Mouse (Mus musculus) bone marrow, adult 2 months (tissue): ENCODE data around the gene Mocs1. TPM values are rescaled to one million over a fixed set of nuclear protein-coding genes. Genes with fewer than 3 reads are reported as not detected.
"Not testable (repeated sequence)": the region's sequence is repeated elsewhere in the genome, so short reads cannot be mapped to it uniquely, and the experiment has no call there.

ENCODE experiments used
- H3K27ac ChIP-seq: fragments of 200-500 bp; 2 replicates; pipeline ENCODE4 v1.5.1; 2012; ENCODE audit warnings: low read depth, mild to moderate bottlenecking, control low read depth, inconsistent platforms, low read length; ENCODE audit not compliant: control insufficient read depth, poor library complexity, insufficient read depth
- H3K4me1 ChIP-seq: fragments of 200-500 bp; 2 replicates; pipeline ENCODE4 v1.6.1; 2011; ENCODE audit warnings: low read length; ENCODE audit not compliant: control insufficient read depth, insufficient read depth
- H3K4me3 ChIP-seq: fragments of 200-500 bp; replicated peaks from 2 replicates; pipeline ENCODE3; 2011; ENCODE audit warnings: mild to moderate bottlenecking, low read depth, low read length, control low read depth; ENCODE audit not compliant: control insufficient read depth
- CTCF ChIP-seq: fragments of 200-500 bp; IDR thresholded peaks from 2 replicates; pipeline ENCODE4 v1.5.1; 2011; ENCODE audit warnings: low read length, control low read depth; ENCODE audit not compliant: control insufficient read depth, insufficient read depth
- POLR2A ChIP-seq: fragments of 200-500 bp; IDR thresholded peaks from 2 replicates; pipeline ENCODE4 v1.6.1; 2011; ENCODE audit warnings: low read depth, mild to moderate bottlenecking, control low read depth, low read length, borderline replicate concordance; ENCODE audit not compliant: control insufficient read depth
- WGBS: fragments of 180-500 bp; shearing (Covaris S2); methylation state at CpG from one replicate; pipeline ENCODE4 v1.1.7; 2018; 5-methylcytosine and 5-hydroxymethylcytosine counted together
- polyA plus RNA-seq: library from polyadenylated mRNA; stranded (reverse); fragments of >200 nt; gene quantifications from 2 replicates; pipeline ENCODE4 v1.2.4, GENCODE M21; 2011; ENCODE audit warnings: low replicate concordance; ENCODE audit not compliant: missing spikeins, insufficient read depth, insufficient read length

The Mocs1 gene
- polyA plus RNA-seq, 1 experiment = 129 TPM

DNA sequence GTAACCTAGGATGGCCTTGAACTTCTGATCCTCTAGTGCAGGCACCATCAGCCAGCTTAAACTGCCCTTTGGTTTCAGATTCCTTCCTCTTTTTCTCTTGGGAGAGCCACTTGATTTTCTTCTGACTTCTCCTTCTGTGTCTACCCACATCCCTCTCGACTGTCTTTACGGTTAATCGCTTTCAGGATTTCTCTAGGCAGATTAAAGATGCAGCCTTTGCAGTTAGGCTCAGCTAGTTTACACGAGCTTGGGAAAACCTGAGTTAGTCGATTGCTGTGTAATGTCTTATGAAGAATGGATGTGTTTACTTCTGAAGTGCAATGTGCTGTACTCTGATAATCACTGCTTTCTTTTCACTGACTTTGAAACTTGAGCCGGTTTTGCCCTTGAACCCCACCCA lies 8.5 kb downstream of the Mocs1 start:
- H3K4me1 ChIP-seq = peaks cover 13% of the 10 kb centered on the region; the same call in 1 of the 2 replicates
- no peak overlapping the region for H3K27ac ChIP-seq
- no peak for TF ChIP-seq POLR2A
- no peak for TF ChIP-seq CTCF
- H3K4me3 ChIP-seq = no peak overlapping the region
- 38% methylated on average over 6 of the region's 6 CpGs for WGBS

DNA sequence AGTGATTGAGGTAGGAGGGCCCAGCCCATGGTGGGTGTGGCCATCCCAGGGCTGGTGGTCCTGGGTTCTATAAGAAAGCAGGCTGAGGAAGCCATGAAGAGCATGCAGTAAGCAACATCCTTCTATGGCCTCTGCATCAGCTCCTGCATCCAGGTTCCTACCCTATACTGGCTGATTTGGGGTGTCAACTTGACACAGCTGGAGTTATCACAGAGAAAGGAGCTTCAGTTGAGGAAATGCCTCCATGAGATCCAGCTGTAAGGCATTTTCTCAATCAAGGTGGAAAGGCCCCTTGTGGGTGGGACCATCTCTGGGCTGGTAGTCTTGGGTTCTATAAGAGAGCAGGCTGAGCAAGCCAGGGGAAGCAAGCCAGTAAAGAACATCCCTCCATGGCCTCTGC lies 9.1 kb downstream of the Mocs1 start:
- peaks cover 13% of the 10 kb centered on the region; the same call in 1 of the 2 replicates for H3K4me1 ChIP-seq
- not testable (repeated sequence) for H3K27ac ChIP-seq, H3K4me3 ChIP-seq

DNA sequence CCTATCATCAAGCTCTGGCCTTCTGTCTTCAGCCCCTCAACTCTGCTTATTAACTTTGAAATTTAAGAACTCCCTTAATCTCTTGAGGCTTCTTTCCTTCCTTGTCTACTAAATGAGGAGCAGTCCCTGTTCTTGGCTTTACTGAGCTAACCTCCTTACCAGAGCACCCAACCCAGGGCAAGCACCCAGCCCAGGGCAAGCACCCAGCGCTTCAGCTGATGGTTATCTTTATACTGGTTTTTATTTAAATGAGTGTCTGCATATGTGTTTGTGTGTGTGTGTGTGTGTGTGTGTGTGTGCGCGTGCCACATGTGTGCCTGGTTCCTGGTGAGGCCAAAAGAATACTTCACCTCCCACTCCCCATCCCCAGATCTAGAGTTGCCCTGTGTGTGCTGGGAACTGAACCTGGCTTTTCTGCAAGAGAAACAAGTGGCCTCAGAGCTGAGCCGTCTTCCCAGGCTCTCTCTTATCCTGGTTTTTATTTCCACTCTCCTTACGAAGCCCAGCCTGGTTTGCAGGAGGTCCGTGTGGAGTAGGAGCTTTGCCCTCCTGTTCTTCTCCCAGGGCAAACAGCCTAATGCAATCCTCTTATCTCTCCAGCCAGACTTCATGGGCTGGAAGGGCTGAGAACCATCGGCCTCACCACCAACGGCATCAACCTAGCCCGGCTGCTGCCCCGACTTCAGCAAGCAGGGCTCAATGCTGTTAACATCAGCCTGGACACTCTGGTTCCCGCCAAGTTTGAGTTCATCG lies 10.8 kb downstream of the Mocs1 start:
- TF ChIP-seq CTCF (no peak), POLR2A (0 out of 2 replicates have a peak, but pooled peaks have one; percentile 34)
- Histone ChIP-seq H3K4me1 (peaks cover 5% of the 10 kb centered on the region; the same call in 1 of the 2 replicates), H3K27ac (peak overlapping the region; percentile 74), H3K4me3 (peak overlapping the region; percentile 49)
- 67% methylated on average over 12 of the region's 12 CpGs for WGBS

DNA sequence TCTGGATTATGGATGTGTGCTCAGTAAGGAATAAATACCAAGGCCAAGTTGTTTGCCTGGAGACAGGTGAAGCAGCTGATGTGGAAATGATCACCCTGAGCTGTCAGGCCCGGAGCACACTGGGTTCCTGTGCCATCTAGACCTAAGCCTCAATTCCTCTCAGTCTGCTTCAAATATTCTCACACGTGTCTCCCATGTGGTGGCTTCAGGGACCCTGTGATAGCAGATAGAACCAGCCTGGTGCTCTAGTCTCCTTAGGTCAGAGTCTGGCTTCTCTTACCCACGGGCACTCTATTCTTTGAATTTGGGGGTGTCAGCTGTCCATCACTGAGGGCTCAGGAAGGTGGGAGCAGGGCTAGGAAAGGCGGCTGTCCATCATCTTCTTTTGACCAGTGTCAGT lies 11.5 kb downstream of the Mocs1 start:
- peak overlapping the region; percentile 49 for H3K4me3 ChIP-seq
- 73% methylated on average over 4 of the region's 4 CpGs for WGBS
- H3K4me1 ChIP-seq = peaks cover 5% of the 10 kb centered on the region; the same call in 1 of the 2 replicates
- no peak for TF ChIP-seq CTCF
- TF ChIP-seq POLR2A = no peak
- peak overlapping the region; percentile 74 for H3K27ac ChIP-seq

DNA sequence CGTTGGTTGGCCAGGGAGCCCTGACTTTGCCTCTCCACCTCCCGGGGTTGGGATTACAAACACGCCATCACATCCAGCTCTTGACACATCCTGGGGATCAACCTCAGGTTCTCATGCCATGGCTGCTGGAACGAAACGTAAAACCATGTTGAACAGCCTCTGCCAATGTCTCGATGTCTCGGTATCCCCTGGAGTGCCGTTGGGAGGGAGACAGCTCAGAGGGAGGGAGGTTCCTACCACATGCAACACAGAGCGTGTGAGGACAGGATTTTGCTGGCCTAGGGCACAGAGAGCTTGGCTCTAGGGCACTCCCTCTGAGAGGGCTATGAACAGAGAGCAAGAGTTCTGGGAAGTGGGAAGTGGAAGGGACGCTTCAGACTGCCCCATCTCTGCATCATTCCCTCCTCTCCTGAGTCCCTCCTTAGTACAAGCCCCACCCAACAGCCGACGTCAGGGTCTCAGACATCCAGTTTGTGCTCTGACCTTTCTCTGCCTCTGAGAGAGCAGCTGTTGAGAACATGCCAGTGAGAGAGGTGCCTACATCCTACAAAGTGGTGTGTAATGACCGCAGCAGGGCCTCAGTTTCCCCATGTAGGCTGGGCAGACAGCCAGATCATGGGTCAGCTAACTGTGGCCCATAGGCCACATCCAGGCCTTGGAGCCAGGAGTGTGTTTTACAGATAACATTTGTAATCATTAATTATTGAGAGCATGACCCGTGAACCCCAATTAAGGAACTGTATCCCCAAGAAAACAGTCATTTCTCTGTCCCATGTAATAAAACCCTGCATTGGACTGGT lies 12.4 kb downstream of the Mocs1 start:
- Histone ChIP-seq H3K27ac (peak overlapping the region; percentile 76), H3K4me3 (peak overlapping the region; percentile 4), H3K4me1 (no peaks in the 10 kb centered on the region; the same call in 1 of the 2 replicates)
- TF ChIP-seq CTCF = no peak
- 83% methylated on average over 14 of the region's 14 CpGs for WGBS

DNA sequence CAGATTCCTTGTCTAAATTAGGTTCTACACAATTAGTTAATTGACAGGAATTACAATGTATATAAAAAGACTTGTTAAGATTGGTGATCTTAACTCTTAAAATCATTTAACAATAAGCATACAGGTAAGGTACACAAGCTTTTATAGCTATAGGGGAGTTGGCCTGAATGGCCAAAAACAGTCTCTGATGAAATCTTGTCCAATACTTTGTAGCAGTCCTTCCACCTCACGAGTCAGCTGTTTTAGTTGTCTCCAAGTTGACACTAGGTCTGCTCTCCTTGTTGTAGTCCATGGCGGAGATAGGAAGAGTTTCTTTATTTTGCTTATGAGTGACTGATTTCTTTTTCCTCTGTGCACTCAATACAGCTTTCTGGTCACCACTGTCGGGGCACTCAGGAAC lies 14.7 kb downstream of the Mocs1 start:
- 74% methylated on average over 3 of the region's 3 CpGs for WGBS
- not testable (repeated sequence) for H3K4me1 ChIP-seq, H3K27ac ChIP-seq, H3K4me3 ChIP-seq

DNA sequence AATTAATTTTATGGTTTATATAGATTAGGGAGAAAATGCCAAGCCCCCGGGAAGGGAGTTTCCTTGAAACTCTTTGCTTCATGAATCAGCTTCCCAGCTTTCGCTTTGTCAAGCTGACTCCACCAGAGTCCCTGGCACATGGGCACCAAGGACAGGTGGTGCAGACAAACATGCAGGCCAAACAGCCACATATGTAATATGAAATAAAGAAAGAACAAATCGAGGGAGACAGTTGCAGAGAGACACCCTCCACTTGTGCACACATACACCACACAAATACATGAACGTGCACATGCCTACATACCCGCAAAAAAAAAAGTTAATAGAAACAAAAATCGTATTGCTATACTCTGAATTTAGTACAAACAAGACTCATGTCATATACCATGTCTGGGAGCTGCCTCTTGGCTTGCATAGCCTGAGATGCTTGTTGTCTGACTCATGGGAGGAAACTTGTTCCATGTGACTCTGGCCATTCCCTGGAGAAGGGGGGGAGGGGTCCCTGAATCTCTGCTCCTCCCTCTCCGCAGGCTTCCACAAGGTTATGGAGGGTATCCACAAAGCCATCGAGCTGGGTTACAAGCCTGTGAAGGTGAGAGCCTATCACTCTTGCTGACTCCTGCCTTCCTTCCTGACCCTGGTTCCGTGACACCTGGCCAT lies 20.5 kb downstream of the Mocs1 start:
- H3K4me3 ChIP-seq = no peak overlapping the region
- no peaks in the 10 kb centered on the region for H3K4me1 ChIP-seq
- H3K27ac ChIP-seq = no peak overlapping the region
- TF ChIP-seq CTCF = no peak
- TF ChIP-seq POLR2A = no peak
- 90% methylated on average over 9 of the region's 9 CpGs for WGBS

DNA sequence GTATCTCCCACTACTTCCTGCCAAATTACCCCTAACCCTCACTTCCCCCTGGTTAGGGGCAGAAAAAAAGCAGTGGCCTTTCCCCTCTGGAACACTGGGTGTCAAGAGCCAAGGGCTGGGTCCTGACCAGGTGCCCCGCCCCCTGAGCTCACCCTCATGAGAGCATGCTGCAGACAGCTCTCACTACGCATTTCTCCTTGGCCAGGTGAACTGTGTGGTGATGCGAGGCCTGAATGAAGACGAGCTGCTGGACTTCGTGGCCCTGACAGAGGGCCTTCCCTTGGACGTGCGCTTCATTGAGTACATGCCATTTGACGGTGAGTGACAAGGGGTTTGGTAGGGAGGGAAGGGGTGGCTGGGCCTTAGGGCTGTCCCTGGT lies 21.1 kb downstream of the Mocs1 start:
- no peak for TF ChIP-seq CTCF
- 94% methylated on average over 8 of the region's 8 CpGs for WGBS
- Histone ChIP-seq H3K27ac (no peak overlapping the region), H3K4me3 (no peak overlapping the region), H3K4me1 (no peaks in the 10 kb centered on the region)

DNA sequence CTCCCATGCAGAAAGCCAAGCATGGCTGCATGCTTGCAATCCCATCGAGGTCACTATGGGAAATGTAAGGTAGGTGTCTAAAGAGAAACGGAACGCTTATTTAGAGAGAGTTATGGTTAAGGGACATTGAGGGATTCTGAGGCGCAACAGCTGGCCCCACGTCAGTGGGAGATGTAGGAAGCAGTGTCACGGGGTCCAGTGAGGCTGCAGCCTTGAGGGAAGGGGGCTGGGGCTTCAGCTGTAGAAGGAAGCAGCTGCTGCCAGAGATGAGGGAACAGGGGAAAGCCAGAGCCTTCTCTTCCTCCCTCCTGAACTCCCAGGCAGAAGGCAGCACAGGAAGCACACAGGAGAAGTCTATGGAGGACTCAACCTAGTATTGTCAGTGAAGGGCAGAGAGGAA lies 22.8 kb downstream of the Mocs1 start:
- TF ChIP-seq POLR2A (no peak), CTCF (no peak)
- Histone ChIP-seq H3K27ac (no peak overlapping the region), H3K4me1 (no peaks in the 10 kb centered on the region; the same call in 1 of the 2 replicates), H3K4me3 (no peak overlapping the region)
- 81% methylated on average over 6 of the region's 6 CpGs for WGBS
